Comparison of ENCODE assay signal across 8 mouse cellular contexts in genomic region chr17:34032806-34033205, GRCm38 (mm10). TPM values are rescaled to one million over a fixed set of nuclear protein-coding genes. Genes with fewer than 3 reads are reported as not detected.
A peak's percentile ranks its signal among the peaks of the same experiment; 100 is the strongest.
DNase-seq lines count a peak whose midpoint lies in the region; ATAC-seq and TF ChIP-seq lines count a peak whose summit lies in the region.

No protein-coding gene starts in this region.

- intact Hi-C loops in left cerebral cortex, postnatal 36 days (cut with DNase I) = loop anchor here (10.0 kb wide), 1 partner anchor 562 kb away; the partner anchor contains the start of genes Ager and Pbx2
- intact Hi-C loops in left cerebral cortex, postnatal 14 days (cut with DNase I) = loop anchor here (10.0 kb wide), 1 partner anchor 572 kb away; the partner anchor contains the start of genes Agpat1 and Rnf5

- H3K4me3 ChIP-seq in MEL (ENCODE audit: control insufficient read depth in 1 of 2, insufficient read depth in 1 of 2, low read depth in 2 of 2, low read length in 2 of 2) = peak overlapping the region; percentile 90 to 100
- H3K4me3 ChIP-seq in embryonic facial prominence, embryonic 13.5 days = peak overlapping the region; percentile 89
- H3K4me3 ChIP-seq in intestine, embryonic 16.5 days (ENCODE audit: low read length) = peak overlapping the region; percentile 79
- H3K4me3 ChIP-seq in midbrain, embryonic 11.5 days (ENCODE audit: low read depth, low read length) = peak overlapping the region; percentile 90

- peaks cover 39% of the 10 kb centered on the region for H3K79me2 ChIP-seq in MEL (ENCODE audit: control insufficient read depth, insufficient read depth, low read length, poor library complexity)

- TF ChIP-seq CTCF in MEL (IDR thresholded peaks at IDR 0.05 in 2 of 3, conservative IDR thresholded peaks at IDR 0.05 in 1 of 3; ENCODE audit: control insufficient read depth in 1 of 3, insufficient read depth in 1 of 3, low read depth in 2 of 3, low read length in 3 of 3, poor library complexity in 1 of 3, severe bottlenecking in 1 of 3) = no peak

- H3K36me3 ChIP-seq in MEL (ENCODE audit: control insufficient read depth in 1 of 2, insufficient read depth in 2 of 2, low read length in 2 of 2) = peaks cover 4 to 14% of the 10 kb centered on the region in 2 experiments; a peak in 3 of 4 replicates
- peaks cover 63% of the 10 kb centered on the region for H3K36me3 ChIP-seq in embryonic facial prominence, embryonic 13.5 days
- peaks cover 34% of the 10 kb centered on the region for H3K36me3 ChIP-seq in intestine, embryonic 16.5 days (ENCODE audit: control insufficient read depth, insufficient read depth, low read length)
- peaks cover 27% of the 10 kb centered on the region for H3K36me3 ChIP-seq in midbrain, embryonic 11.5 days (ENCODE audit: control insufficient read depth, insufficient read depth, low read length)

- TF ChIP-seq RAD21 in MEL (IDR thresholded peaks at IDR 0.05; ENCODE audit: low read depth, low read length) = no peak

- TF ChIP-seq POLR2A in MEL (IDR thresholded peaks at IDR 0.05; ENCODE audit: control insufficient read depth in 1 of 2, insufficient read depth in 1 of 2, low read depth in 1 of 2, low read length in 2 of 2, poor library complexity in 1 of 2) = 0 out of 4 replicates have a peak, but pooled peaks of 1 of the 2 experiments have one; percentile 36

- ATAC-seq in embryonic facial prominence, embryonic 13.5 days (ENCODE audit: insufficient number of reproducible peaks, insufficient read depth, low FRiP score, low TSS enrichment, low read depth) = no peak
- ATAC-seq in intestine, embryonic 16.5 days = no peak
- ATAC-seq in midbrain, embryonic 11.5 days (ENCODE audit: low FRiP score) = no peak

- TF ChIP-seq EP300 in MEL (IDR thresholded peaks at IDR 0.05; ENCODE audit: low read depth in 1 of 2, low read length in 2 of 2) = peak in 1 of 2 experiments; percentile 49; a peak in 1 of 4 replicates

- no peaks in the 10 kb centered on the region for H3K27me3 ChIP-seq in MEL (ENCODE audit: control insufficient read depth in 1 of 2, insufficient read depth in 2 of 2, low read length in 2 of 2)
- peaks cover 5% of the 10 kb centered on the region for H3K27me3 ChIP-seq in embryonic facial prominence, embryonic 13.5 days
- no peaks in the 10 kb centered on the region for H3K27me3 ChIP-seq in intestine, embryonic 16.5 days (replicated peaks; ENCODE audit: control insufficient read depth, insufficient read depth, low read length)
- H3K27me3 ChIP-seq in midbrain, embryonic 11.5 days (ENCODE audit: control insufficient read depth, insufficient read depth, low read length) = no peaks in the 10 kb centered on the region

- peak; percentile 7 for DNase-seq in left cerebral cortex, adult 11 months (ENCODE audit: low spot score)
- DNase-seq in left cerebral cortex, postnatal 36 days (ENCODE audit: low spot score in 2 of 2) = no peak
- DNase-seq in MEL (ENCODE audit: low read depth, low spot score) = peak; percentile 82
- DNase-seq in midbrain, embryonic 11.5 days (ENCODE audit: low spot score, missing footprints) = no peak
- no peak for DNase-seq in T-cell, adult 2 months (ENCODE audit: low spot score)
- no peak for DNase-seq in left cerebral cortex, postnatal 14 days (ENCODE audit: low spot score in 2 of 2)

- H3K9me3 ChIP-seq in MEL (replicated peaks; ENCODE audit: insufficient read depth, low read length) = no peaks in the 10 kb centered on the region
- no peaks in the 10 kb centered on the region for H3K9me3 ChIP-seq in embryonic facial prominence, embryonic 13.5 days
- H3K9me3 ChIP-seq in intestine, embryonic 16.5 days (ENCODE audit: control insufficient read depth, low read length) = no peaks in the 10 kb centered on the region
- no peaks in the 10 kb centered on the region for H3K9me3 ChIP-seq in midbrain, embryonic 11.5 days (ENCODE audit: control insufficient read depth, low read length)

- H3K4me1 ChIP-seq in MEL (ENCODE audit: control insufficient read depth in 1 of 2, insufficient read depth in 2 of 2, low read length in 2 of 2) = peaks cover 2 to 25% of the 10 kb centered on the region in 2 experiments; a peak in 3 of 4 replicates
- peaks cover 49% of the 10 kb centered on the region for H3K4me1 ChIP-seq in embryonic facial prominence, embryonic 13.5 days
- H3K4me1 ChIP-seq in intestine, embryonic 16.5 days (ENCODE audit: control insufficient read depth, insufficient read depth, low read length) = peaks cover 33% of the 10 kb centered on the region
- H3K4me1 ChIP-seq in midbrain, embryonic 11.5 days (ENCODE audit: control insufficient read depth, insufficient read depth, low read length) = peaks cover 42% of the 10 kb centered on the region

- H3K9ac ChIP-seq in MEL (ENCODE audit: control insufficient read depth, low read depth, low read length, poor library complexity, severe bottlenecking) = peak overlapping the region; percentile 99
- H3K9ac ChIP-seq in embryonic facial prominence, embryonic 13.5 days = peak overlapping the region; percentile 95
- peak overlapping the region; percentile 94 for H3K9ac ChIP-seq in intestine, embryonic 16.5 days (ENCODE audit: low read depth, low read length)
- peak overlapping the region; percentile 93 for H3K9ac ChIP-seq in midbrain, embryonic 11.5 days (ENCODE audit: low read length)

- H3K4me2 ChIP-seq in embryonic facial prominence, embryonic 13.5 days = peak overlapping the region; percentile 99
- H3K4me2 ChIP-seq in intestine, embryonic 16.5 days (ENCODE audit: low read depth, low read length) = peak overlapping the region; percentile 88
- H3K4me2 ChIP-seq in midbrain, embryonic 11.5 days = peak overlapping the region; percentile 97

- 49% methylated on average over 9 of the region's 9 CpGs for WGBS in embryonic facial prominence, embryonic 13.5 days
- 49% methylated on average over 9 of the region's 9 CpGs for WGBS in intestine, embryonic 16.5 days
- WGBS in midbrain, embryonic 11.5 days = 57% methylated on average over 9 of the region's 9 CpGs

- H3K27ac ChIP-seq in MEL (ENCODE audit: control insufficient read depth, low read depth, low read length) = peak overlapping the region; percentile 75
- no peak overlapping the region for H3K27ac ChIP-seq in embryonic facial prominence, embryonic 13.5 days
- H3K27ac ChIP-seq in intestine, embryonic 16.5 days (ENCODE audit: low read length) = peak overlapping the region; percentile 98
- H3K27ac ChIP-seq in midbrain, embryonic 11.5 days (ENCODE audit: low read depth, low read length) = no peak overlapping the region

RNA-seq across cellular contexts. Expression of gene Rxrb, which starts 1.2 kb away (rescaled TPM):
- 10 to 100 TPM; 81.9 to 87.8 TPM for total RNA-seq in left cerebral cortex, postnatal 36 days (2021)
- 37.2 and 37.6 TPM in 2 replicates for total RNA-seq in MEL (2012; rRNA removed)
- polyA plus RNA-seq in MEL (2012; ENCODE audit: insufficient read depth in 1 of 2, insufficient read length in 2 of 2, low read depth in 1 of 2, low replicate concordance in 2 of 2, missing spikeins in 1 of 2) = 10 to 100 TPM in 1 of 2 experiments, not detected in 1; 63.4 TPM
- polyA plus RNA-seq in embryonic facial prominence, embryonic 13.5 days (2015; fragmentation: Nextera tagmentation; extraction: Ambion mirVana) = 53.4 and 56.4 TPM in 2 replicates
- polyA plus RNA-seq in intestine, embryonic 16.5 days (2015; fragmentation: Nextera tagmentation; extraction: Ambion mirVana) = 37.6 and 38.4 TPM in 2 replicates
- 17.2 and 17.9 TPM in 2 replicates for polyA plus RNA-seq in midbrain, embryonic 11.5 days (2014; fragmentation: Nextera tagmentation; extraction: Ambion mirVana)
- 10 to 100 TPM; 81.7 to 86.7 TPM for total RNA-seq in left cerebral cortex, postnatal 14 days (2021)

RNA-seq across cellular contexts. Expression of gene Slc39a7, which starts 1.3 kb away (rescaled TPM):
- total RNA-seq in left cerebral cortex, postnatal 36 days (2021) = 100 to 1,000 TPM; 101 to 105 TPM
- 125 and 152 TPM in 2 replicates for total RNA-seq in MEL (2012; rRNA removed)
- 100 to 1,000 TPM in 1 of 2 experiments, not detected in 1; 150 TPM for polyA plus RNA-seq in MEL (2012; ENCODE audit: insufficient read depth in 1 of 2, insufficient read length in 2 of 2, low read depth in 1 of 2, low replicate concordance in 2 of 2, missing spikeins in 1 of 2)
- polyA plus RNA-seq in embryonic facial prominence, embryonic 13.5 days (2015; fragmentation: Nextera tagmentation; extraction: Ambion mirVana) = 201 and 212 TPM in 2 replicates
- 171 and 176 TPM in 2 replicates for polyA plus RNA-seq in intestine, embryonic 16.5 days (2015; fragmentation: Nextera tagmentation; extraction: Ambion mirVana)
- 85.1 and 97.4 TPM in 2 replicates for polyA plus RNA-seq in midbrain, embryonic 11.5 days (2014; fragmentation: Nextera tagmentation; extraction: Ambion mirVana)
- total RNA-seq in left cerebral cortex, postnatal 14 days (2021) = 10 to 100 TPM; 95.3 to 99.9 TPM

RNA-seq across cellular contexts. Expression of gene H2-Ke6, which starts 4.9 kb away (rescaled TPM):
- 10 to 100 TPM; 35.7 to 36.6 TPM for total RNA-seq in left cerebral cortex, postnatal 36 days (2021)
- 19.6 and 24.1 TPM in 2 replicates for total RNA-seq in MEL (2012; rRNA removed)
- 10 to 100 TPM in 1 of 2 experiments, not detected in 1; 34.4 TPM for polyA plus RNA-seq in MEL (2012; ENCODE audit: insufficient read depth in 1 of 2, insufficient read length in 2 of 2, low read depth in 1 of 2, low replicate concordance in 2 of 2, missing spikeins in 1 of 2)
- polyA plus RNA-seq in embryonic facial prominence, embryonic 13.5 days (2015; fragmentation: Nextera tagmentation; extraction: Ambion mirVana) = 57.4 and 58.8 TPM in 2 replicates
- 66.0 and 66.7 TPM in 2 replicates for polyA plus RNA-seq in intestine, embryonic 16.5 days (2015; fragmentation: Nextera tagmentation; extraction: Ambion mirVana)
- polyA plus RNA-seq in midbrain, embryonic 11.5 days (2014; fragmentation: Nextera tagmentation; extraction: Ambion mirVana) = 95.4 and 99.0 TPM in 2 replicates
- total RNA-seq in left cerebral cortex, postnatal 14 days (2021) = 10 to 100 TPM; 27.7 to 30.1 TPM

RNA-seq across cellular contexts. Expression of gene Col11a2, which starts 6.4 kb away (rescaled TPM):
- 10 to 100 TPM; 15.1 to 16.3 TPM for total RNA-seq in left cerebral cortex, postnatal 36 days (2021)
- 4.6 and 4.8 TPM in 2 replicates for total RNA-seq in MEL (2012; rRNA removed)
- 10 to 100 TPM in 1 of 2 experiments, not detected in 1; 14.5 TPM for polyA plus RNA-seq in MEL (2012; ENCODE audit: insufficient read depth in 1 of 2, insufficient read length in 2 of 2, low read depth in 1 of 2, low replicate concordance in 2 of 2, missing spikeins in 1 of 2)
- polyA plus RNA-seq in embryonic facial prominence, embryonic 13.5 days (2015; fragmentation: Nextera tagmentation; extraction: Ambion mirVana) = 23.7 and 26.5 TPM in 2 replicates
- 0.20 and 0.45 TPM in 2 replicates for polyA plus RNA-seq in intestine, embryonic 16.5 days (2015; fragmentation: Nextera tagmentation; extraction: Ambion mirVana)
- 0.52 and 1.4 TPM in 2 replicates for polyA plus RNA-seq in midbrain, embryonic 11.5 days (2014; fragmentation: Nextera tagmentation; extraction: Ambion mirVana)
- 10 to 100 TPM; 16.6 to 22.6 TPM for total RNA-seq in left cerebral cortex, postnatal 14 days (2021)

RNA-seq across cellular contexts. Expression of gene Ring1, which starts 8.3 kb away (rescaled TPM):
- 10 to 100 TPM; 33.5 to 35.9 TPM for total RNA-seq in left cerebral cortex, postnatal 36 days (2021)
- total RNA-seq in MEL (2012; rRNA removed) = 12.4 and 18.3 TPM in 2 replicates
- polyA plus RNA-seq in MEL (2012; ENCODE audit: insufficient read depth in 1 of 2, insufficient read length in 2 of 2, low read depth in 1 of 2, low replicate concordance in 2 of 2, missing spikeins in 1 of 2) = 10 to 100 TPM in 1 of 2 experiments, not detected in 1; 28.4 TPM
- 17.1 and 22.3 TPM in 2 replicates for polyA plus RNA-seq in embryonic facial prominence, embryonic 13.5 days (2015; fragmentation: Nextera tagmentation; extraction: Ambion mirVana)
- polyA plus RNA-seq in intestine, embryonic 16.5 days (2015; fragmentation: Nextera tagmentation; extraction: Ambion mirVana) = 9.3 and 12.1 TPM in 2 replicates
- polyA plus RNA-seq in midbrain, embryonic 11.5 days (2014; fragmentation: Nextera tagmentation; extraction: Ambion mirVana) = 5.5 and 7.1 TPM in 2 replicates
- 10 to 100 TPM; 25.3 to 30.8 TPM for total RNA-seq in left cerebral cortex, postnatal 14 days (2021)

Comparison
In these comparisons a context has a peak if more than half of its experiments do, and no peak if none do; other contexts are left out.
1. DNase-seq: peak in left cerebral cortex, adult 11 months (single experiment) and MEL (single experiment); none in left cerebral cortex, postnatal 36 days (0 of 2), midbrain, embryonic 11.5 days (single experiment), T-cell, adult 2 months (single experiment) and left cerebral cortex, postnatal 14 days (0 of 2).
2. H3K27ac ChIP-seq: peak in MEL (single experiment) and intestine, embryonic 16.5 days (single experiment); none in embryonic facial prominence, embryonic 13.5 days (single experiment) and midbrain, embryonic 11.5 days (single experiment).
3. Peak in every context shown above with its lines, with median percentiles within 50 percentile points of each other: H3K4me3 ChIP-seq, H3K9ac ChIP-seq and H3K4me2 ChIP-seq.